Comparison of ENCODE assay signal across 8 mouse cellular contexts in genomic region chr10:80576351-80577194, GRCm38 (mm10). TPM values are rescaled to one million over a fixed set of nuclear protein-coding genes. Genes with fewer than 3 reads are reported as not detected.
DNase-seq lines count a peak whose midpoint lies in the region; ATAC-seq and TF ChIP-seq lines count a peak whose summit lies in the region.

No protein-coding gene starts in this region.

- no peaks in the 10 kb centered on the region for H3K27me3 ChIP-seq in embryonic facial prominence, embryonic 15.5 days
- H3K27me3 ChIP-seq in hindbrain, embryonic 11.5 days (ENCODE audit: control insufficient read depth, insufficient read depth, low read length), result no peaks in the 10 kb centered on the region
- H3K27me3 ChIP-seq in limb, embryonic 15.5 days, result no peaks in the 10 kb centered on the region
- no peaks in the 10 kb centered on the region for H3K27me3 ChIP-seq in myocyte (ENCODE audit: control insufficient read depth, insufficient read depth, insufficient read length)
- no peaks in the 10 kb centered on the region for H3K27me3 ChIP-seq in thymus, adult 2 months (ENCODE audit: control insufficient read depth, insufficient read depth, low read length)

- H3K4me3 ChIP-seq in embryonic facial prominence, embryonic 15.5 days (replicated peaks), result peak overlapping the region; percentile 85
- H3K4me3 ChIP-seq in hindbrain, embryonic 11.5 days (ENCODE audit: low read depth, low read length), result peak overlapping the region; percentile 82
- peak overlapping the region; percentile 90 for H3K4me3 ChIP-seq in limb, embryonic 15.5 days
- peak overlapping the region; percentile 66 for H3K4me3 ChIP-seq in myocyte
- H3K4me3 ChIP-seq in thymus, adult 2 months (ENCODE audit: control insufficient read depth, insufficient read depth, low read length), result peak overlapping the region; percentile 75

- peak overlapping the region; percentile 30 for H3ac ChIP-seq in myocyte (ENCODE audit: control insufficient read depth, insufficient read length)

- no peak for TF ChIP-seq POLR2A in myocyte (IDR thresholded peaks at IDR 0.05; ENCODE audit: insufficient read length, low read depth)
- 0 out of 2 replicates have a peak, but pooled peaks have one; percentile 28 for TF ChIP-seq POLR2A in thymus, adult 2 months (IDR thresholded peaks at IDR 0.05; ENCODE audit: control insufficient read depth, extremely low read depth, insufficient read depth, low read length, poor library complexity)

- peak overlapping the region; percentile 65 for H3K9ac ChIP-seq in embryonic facial prominence, embryonic 15.5 days
- peak overlapping the region; percentile 60 for H3K9ac ChIP-seq in hindbrain, embryonic 11.5 days (ENCODE audit: low read depth, low read length)
- H3K9ac ChIP-seq in limb, embryonic 15.5 days, result peak overlapping the region; percentile 76

- under 1% methylated on average over 87 of the region's 96 CpGs for WGBS in embryonic facial prominence, embryonic 15.5 days
- under 1% methylated on average over 58 of the region's 96 CpGs for WGBS in hindbrain, embryonic 11.5 days
- under 1% methylated on average over 80 of the region's 96 CpGs for WGBS in limb, embryonic 15.5 days
- WGBS in thymus, adult 2 months, result under 1% methylated on average over 93 of the region's 96 CpGs

- peak overlapping the region; percentile 96 for H3K27ac ChIP-seq in embryonic facial prominence, embryonic 15.5 days (replicated peaks)
- H3K27ac ChIP-seq in hindbrain, embryonic 11.5 days (ENCODE audit: low read depth, low read length), result peak overlapping the region; percentile 82
- peak overlapping the region; percentile 95 for H3K27ac ChIP-seq in limb, embryonic 15.5 days
- no peak overlapping the region for H3K27ac ChIP-seq in thymus, adult 2 months (ENCODE audit: control insufficient read depth, insufficient read depth, low read length)

- peaks cover 46% of the 10 kb centered on the region for H3K79me2 ChIP-seq in myocyte (ENCODE audit: control insufficient read depth, insufficient read depth)

- peaks cover 59% of the 10 kb centered on the region for H3K4me1 ChIP-seq in embryonic facial prominence, embryonic 15.5 days
- peaks cover 10% of the 10 kb centered on the region for H3K4me1 ChIP-seq in hindbrain, embryonic 11.5 days (replicated peaks; ENCODE audit: control insufficient read depth, insufficient read depth, low read length)
- peaks cover 60% of the 10 kb centered on the region for H3K4me1 ChIP-seq in limb, embryonic 15.5 days
- peaks cover 42% of the 10 kb centered on the region for H3K4me1 ChIP-seq in thymus, adult 2 months (replicated peaks; ENCODE audit: control insufficient read depth, insufficient read depth, low read length)

- H3K36me3 ChIP-seq in embryonic facial prominence, embryonic 15.5 days, result peaks cover 3% of the 10 kb centered on the region; the same call in 1 of the 2 replicates
- no peaks in the 10 kb centered on the region for H3K36me3 ChIP-seq in hindbrain, embryonic 11.5 days (ENCODE audit: control insufficient read depth, insufficient read depth, low read length)
- H3K36me3 ChIP-seq in limb, embryonic 15.5 days, result peaks cover 3% of the 10 kb centered on the region; the same call in 1 of the 2 replicates
- H3K36me3 ChIP-seq in myocyte (ENCODE audit: control insufficient read depth, insufficient read depth), result no peaks in the 10 kb centered on the region
- no peaks in the 10 kb centered on the region for H3K36me3 ChIP-seq in thymus, adult 2 months (ENCODE audit: control insufficient read depth, insufficient read depth, low read length)

- H3K4me2 ChIP-seq in embryonic facial prominence, embryonic 15.5 days (replicated peaks), result peak overlapping the region; percentile 94
- peak overlapping the region; percentile 97 for H3K4me2 ChIP-seq in hindbrain, embryonic 11.5 days (replicated peaks; ENCODE audit: low read depth, low read length)
- peak overlapping the region; percentile 91 for H3K4me2 ChIP-seq in limb, embryonic 15.5 days
- peak overlapping the region; percentile 98 for H3K4me2 ChIP-seq in myocyte (ENCODE audit: low read depth)

- ATAC-seq in embryonic facial prominence, embryonic 15.5 days (ENCODE audit: insufficient number of reproducible peaks, low FRiP score, low TSS enrichment, low read depth), result no peak; the same call in 1 of the 2 replicates
- ATAC-seq in hindbrain, embryonic 11.5 days (ENCODE audit: low FRiP score), result peak; percentile 13; the same call in 1 of the 2 replicates
- no peak for ATAC-seq in limb, embryonic 15.5 days (ENCODE audit: insufficient number of reproducible peaks, low FRiP score, low TSS enrichment, low read depth)

- peak; percentile 48 to 49 for DNase-seq in frontal cortex, postnatal 36 days (ENCODE audit: low spot score in 2 of 2)
- DNase-seq in frontal cortex, postnatal 25 days (ENCODE audit: low spot score in 2 of 2), result no peak
- peak; percentile 76 for DNase-seq in ZHBTc4 (ENCODE audit: low read depth, low spot score)
- peak; percentile 57 for DNase-seq in hindbrain, embryonic 11.5 days (ENCODE audit: low spot score)
- peak; percentile 55 for DNase-seq in thymus, adult 2 months

- H3K9me3 ChIP-seq in embryonic facial prominence, embryonic 15.5 days (replicated peaks), result no peaks in the 10 kb centered on the region
- no peaks in the 10 kb centered on the region for H3K9me3 ChIP-seq in hindbrain, embryonic 11.5 days (ENCODE audit: control insufficient read depth, low read length)
- H3K9me3 ChIP-seq in limb, embryonic 15.5 days, result no peaks in the 10 kb centered on the region

- no peak for TF ChIP-seq CTCF in thymus, adult 2 months (IDR thresholded peaks at IDR 0.05; ENCODE audit: borderline replicate concordance, control insufficient read depth, extremely low read depth, insufficient read depth, low read length, poor library complexity)

TF ChIP-seq in myocyte, 11 proteins besides CTCF, POLR2A, EP300 and RAD21:
- TF ChIP-seq MYOG (IDR thresholded peaks at IDR 0.05; ENCODE audit: control insufficient read depth in 1 of 3, insufficient read depth in 1 of 3, insufficient read length in 2 of 3, low read depth in 2 of 3), result no peak
- TF ChIP-seq MYOD1 (IDR thresholded peaks at IDR 0.05; ENCODE audit: control insufficient read depth in 1 of 3, insufficient read length in 2 of 3, low read depth in 2 of 3), result peak in 1 of 3 experiments; percentile 12
- no peak for TF ChIP-seq REST (IDR thresholded peaks at IDR 0.05; ENCODE audit: insufficient read depth, insufficient read length)

RNA-seq across cellular contexts. Expression of gene Klf16, which starts 0.5 kb away (rescaled TPM):
- 9.4 and 11.3 TPM in 2 replicates for polyA plus RNA-seq in embryonic facial prominence, embryonic 15.5 days (2015; fragmentation: Nextera tagmentation; extraction: Ambion mirVana)
- 3.9 and 4.2 TPM in 2 replicates for polyA plus RNA-seq in hindbrain, embryonic 11.5 days (2014; fragmentation: Nextera tagmentation; extraction: Ambion mirVana)
- 7.9 and 9.9 TPM in 2 replicates for polyA plus RNA-seq in limb, embryonic 15.5 days (2015; fragmentation: Nextera tagmentation; extraction: Ambion mirVana)
- 16.0 TPM for polyA plus RNA-seq in myocyte (2012; fragmentation: generic; extraction: Trizol)
- polyA plus RNA-seq in thymus, adult 2 months (2012; rRNA removed), result 31.0 and 46.9 TPM in 2 replicates

RNA-seq across cellular contexts. Expression of gene Abhd17a, which starts 13.6 kb away (rescaled TPM):
- 112 and 115 TPM in 2 replicates for polyA plus RNA-seq in embryonic facial prominence, embryonic 15.5 days (2015; fragmentation: Nextera tagmentation; extraction: Ambion mirVana)
- 98.8 and 108 TPM in 2 replicates for polyA plus RNA-seq in hindbrain, embryonic 11.5 days (2014; fragmentation: Nextera tagmentation; extraction: Ambion mirVana)
- polyA plus RNA-seq in limb, embryonic 15.5 days (2015; fragmentation: Nextera tagmentation; extraction: Ambion mirVana), result 97.0 and 104 TPM in 2 replicates
- 111 TPM for polyA plus RNA-seq in myocyte (2012; fragmentation: generic; extraction: Trizol)
- 310 and 359 TPM in 2 replicates for polyA plus RNA-seq in thymus, adult 2 months (2012; rRNA removed)

RNA-seq across cellular contexts. Expression of gene Rexo1, which starts 15.2 kb away (rescaled TPM):
- polyA plus RNA-seq in embryonic facial prominence, embryonic 15.5 days (2015; fragmentation: Nextera tagmentation; extraction: Ambion mirVana), result 25.8 and 27.1 TPM in 2 replicates
- 21.6 and 22.5 TPM in 2 replicates for polyA plus RNA-seq in hindbrain, embryonic 11.5 days (2014; fragmentation: Nextera tagmentation; extraction: Ambion mirVana)
- 21.9 and 22.5 TPM in 2 replicates for polyA plus RNA-seq in limb, embryonic 15.5 days (2015; fragmentation: Nextera tagmentation; extraction: Ambion mirVana)
- polyA plus RNA-seq in myocyte (2012; fragmentation: generic; extraction: Trizol), result 18.8 TPM
- polyA plus RNA-seq in thymus, adult 2 months (2012; rRNA removed), result 188 and 209 TPM in 2 replicates

RNA-seq across cellular contexts. Expression of gene Scamp4, which starts 26.1 kb away (rescaled TPM):
- polyA plus RNA-seq in embryonic facial prominence, embryonic 15.5 days (2015; fragmentation: Nextera tagmentation; extraction: Ambion mirVana), result 99.1 and 108 TPM in 2 replicates
- 64.1 and 68.7 TPM in 2 replicates for polyA plus RNA-seq in hindbrain, embryonic 11.5 days (2014; fragmentation: Nextera tagmentation; extraction: Ambion mirVana)
- polyA plus RNA-seq in limb, embryonic 15.5 days (2015; fragmentation: Nextera tagmentation; extraction: Ambion mirVana), result 100 and 102 TPM in 2 replicates
- polyA plus RNA-seq in myocyte (2012; fragmentation: generic; extraction: Trizol), result 141 TPM
- polyA plus RNA-seq in thymus, adult 2 months (2012; rRNA removed), result 151 and 156 TPM in 2 replicates

RNA-seq across cellular contexts. Expression of gene Adat3, which starts 26.1 kb away (rescaled TPM):
- polyA plus RNA-seq in embryonic facial prominence, embryonic 15.5 days (2015; fragmentation: Nextera tagmentation; extraction: Ambion mirVana), result 7.0 and 7.5 TPM in 2 replicates
- 5.8 and 7.4 TPM in 2 replicates for polyA plus RNA-seq in hindbrain, embryonic 11.5 days (2014; fragmentation: Nextera tagmentation; extraction: Ambion mirVana)
- polyA plus RNA-seq in limb, embryonic 15.5 days (2015; fragmentation: Nextera tagmentation; extraction: Ambion mirVana), result 6.4 and 8.0 TPM in 2 replicates
- 5.7 TPM for polyA plus RNA-seq in myocyte (2012; fragmentation: generic; extraction: Trizol)
- 42.9 and 48.2 TPM in 2 replicates for polyA plus RNA-seq in thymus, adult 2 months (2012; rRNA removed)

Comparison
In these comparisons a context has a peak if more than half of its experiments do, and no peak if none do; other contexts are left out.
1. DNase-seq: peak in frontal cortex, postnatal 36 days (2 of 2), ZHBTc4 (single experiment), hindbrain, embryonic 11.5 days (single experiment) and thymus, adult 2 months (single experiment); none in frontal cortex, postnatal 25 days (0 of 2).
2. Peak in every context shown above with its lines, with median percentiles within 50 percentile points of each other: H3K4me2 ChIP-seq, H3K4me3 ChIP-seq and H3K9ac ChIP-seq.